Mouse (Mus musculus): ENCODE measurements around the gene Teddm3. TPM values are rescaled to one million over a fixed set of nuclear protein-coding genes. Genes with fewer than 3 reads are reported as not detected.
"Not testable (repeated sequence)": the region's sequence is repeated elsewhere in the genome, so short reads cannot be mapped to it uniquely, and the experiment has no call there.

Gene Teddm3
- polyA plus RNA-seq, 1 experiment from 2014 or later = not detected

GRCm38 (mm10) chr16:21151564-21152361, 2.0 kb downstream of the Teddm3 start:
- ChIA-PET POLR2A (no interaction called here), CTCF (no interaction called here)
- DNase-seq (ENCODE audit: low read depth, low spot score) (no peak), ATAC-seq (no peak)
- no peaks in the 10 kb centered on the region for H3K27me3 ChIP-seq
- no peak for TF ChIP-seq CTCF (IDR thresholded peaks at IDR 0.05)
- in situ Hi-C loops (cut with MboI; ENCODE audit: low pct_unique_long_range_greater_than_20kb) = no loop called here

- no peaks in the 10 kb centered on the region for H3K27me3 ChIP-seq
- ChIA-PET POLR2A (no interaction called here), CTCF (no interaction called here)
- no peak for TF ChIP-seq CTCF (IDR thresholded peaks at IDR 0.05)
- DNase-seq (ENCODE audit: low read depth, low spot score) = no peak
- no peak for ATAC-seq
- in situ Hi-C loops (cut with MboI; ENCODE audit: low pct_unique_long_range_greater_than_20kb) = loop anchor here (5.0 kb wide), 1 partner anchor 93 kb away; no protein-coding TSS in a partner anchor
These were observed 3.9 kb downstream of the Teddm3 start for GRCm38 (mm10) chr16:21149896-21150295.

- H3K27me3 ChIP-seq; CTCF ChIA-PET; ATAC-seq; DNase-seq (ENCODE audit: low read depth, low spot score); POLR2A ChIA-PET: not testable (repeated sequence)
- in situ Hi-C loops (cut with MboI; ENCODE audit: low pct_unique_long_range_greater_than_20kb) = loop anchor here (5.0 kb wide), 1 partner anchor 91 kb away; no protein-coding TSS in a partner anchor
These were observed 5.3 kb downstream of the Teddm3 start for GRCm38 (mm10) chr16:21148451-21148850.

- POLR2A ChIA-PET = no interaction called here
- CTCF ChIA-PET = no interaction called here
- in situ Hi-C loops (cut with MboI; ENCODE audit: low pct_unique_long_range_greater_than_20kb) = no loop called here
- no peak for TF ChIP-seq CTCF (IDR thresholded peaks at IDR 0.05)
- no peaks in the 10 kb centered on the region for H3K27me3 ChIP-seq
- DNase-seq (ENCODE audit: low read depth, low spot score) (no peak), ATAC-seq (no peak)
These were observed 17.3 kb downstream of the Teddm3 start for GRCm38 (mm10) chr16:21136312-21137083.

- CTCF ChIA-PET; H3K27me3 ChIP-seq; ATAC-seq; DNase-seq (ENCODE audit: low read depth, low spot score); POLR2A ChIA-PET; in situ Hi-C loops (cut with MboI; ENCODE audit: low pct_unique_long_range_greater_than_20kb): not testable (repeated sequence)
These were observed 26.1 kb downstream of the Teddm3 start for GRCm38 (mm10) chr16:21127666-21128065.

GRCm38 (mm10) chr16:21122776-21123175, 31.0 kb downstream of the Teddm3 start:
- POLR2A ChIA-PET; ATAC-seq; CTCF ChIA-PET; DNase-seq (ENCODE audit: low read depth, low spot score); H3K27me3 ChIP-seq; in situ Hi-C loops (cut with MboI; ENCODE audit: low pct_unique_long_range_greater_than_20kb): not testable (repeated sequence)

- ATAC-seq = no peak
- in situ Hi-C loops (cut with MboI; ENCODE audit: low pct_unique_long_range_greater_than_20kb) = no loop called here
- H3K27me3 ChIP-seq = no peaks in the 10 kb centered on the region
- ChIA-PET CTCF (no interaction called here), POLR2A (no interaction called here)
- TF ChIP-seq CTCF (IDR thresholded peaks at IDR 0.05) = no peak
- no peak for DNase-seq (ENCODE audit: low read depth, low spot score)
These were observed 37.7 kb downstream of the Teddm3 start for GRCm38 (mm10) chr16:21116078-21116477.

- in situ Hi-C loops (cut with MboI; ENCODE audit: low pct_unique_long_range_greater_than_20kb) = no loop called here
- ChIA-PET CTCF (interaction anchor here (1.1 to 1.3 kb wide), 3 partner anchors 86 to 253 kb away, joined by 3 to 4 read pairs (median 3); no protein-coding TSS in a partner anchor), POLR2A (no interaction called here)
- DNase-seq (ENCODE audit: low read depth, low spot score) = no peak
- no peak for ATAC-seq
- peak; percentile 37 for TF ChIP-seq CTCF (IDR thresholded peaks at IDR 0.05)
- H3K27me3 ChIP-seq = no peaks in the 10 kb centered on the region
These were observed 44.3 kb downstream of the Teddm3 start for GRCm38 (mm10) chr16:21109473-21109872.

Other genes with a start within 250 kb of the Teddm3 start
- gene Ephb3, start 50.8 kb upstream of the Teddm3 start, polyA plus RNA-seq (2021) = 6.3 TPM

All from Patski (cell line).